Mouse (Mus musculus): ENCODE measurements around the gene Gm45716. TPM values are rescaled to one million over a fixed set of nuclear protein-coding genes. Genes with fewer than 3 reads are reported as not detected.

Gm45716 gene
- polyA plus RNA-seq, 1 experiment from 2014 or later = 15.4 TPM

- Histone ChIP-seq H3K4me3 (no peak overlapping the region), H3K9me3 (replicated peaks) (no peaks in the 10 kb centered on the region), H3K36me3 (peaks cover 49% of the 10 kb centered on the region), H3K4me1 (peaks cover 5% of the 10 kb centered on the region; the same call in 1 of the 2 replicates), H3K27ac (replicated peaks) (no peak overlapping the region), H3K27me3 (ENCODE audit: low read depth, poor library complexity, severe bottlenecking) (no peaks in the 10 kb centered on the region)
- DNase-seq (ENCODE audit: low spot score) = no peak
- WGBS = 88% methylated on average over 10 of the region's 10 CpGs
Observed at GRCm38 (mm10) chr11:90258321-90258927, 70.9 kb downstream of the Gm45716 start.

- Histone ChIP-seq H3K9me3 (replicated peaks) (no peaks in the 10 kb centered on the region), H3K36me3 (peaks cover 56% of the 10 kb centered on the region), H3K27me3 (ENCODE audit: low read depth, poor library complexity, severe bottlenecking) (no peaks in the 10 kb centered on the region), H3K4me3 (no peak overlapping the region), H3K27ac (replicated peaks) (no peak overlapping the region), H3K4me1 (peaks cover 5% of the 10 kb centered on the region; the same call in 1 of the 2 replicates)
- 69% methylated on average over 4 of the region's 4 CpGs for WGBS
- no peak for DNase-seq (ENCODE audit: low spot score)
Observed at GRCm38 (mm10) chr11:90259071-90259470, 71.6 kb downstream of the Gm45716 start.

GRCm38 (mm10) chr11:90259826-90260225 is 72.3 kb downstream of the Gm45716 start:
- H3K9me3 ChIP-seq (replicated peaks) = no peaks in the 10 kb centered on the region
- no peak overlapping the region for H3K27ac ChIP-seq (replicated peaks)
- no peak overlapping the region for H3K4me3 ChIP-seq
- 88% methylated on average over 9 of the region's 9 CpGs for WGBS
- peaks cover 63% of the 10 kb centered on the region for H3K36me3 ChIP-seq
- DNase-seq (ENCODE audit: low spot score) = no peak
- H3K27me3 ChIP-seq (ENCODE audit: low read depth, poor library complexity, severe bottlenecking) = no peaks in the 10 kb centered on the region
- H3K4me1 ChIP-seq = peaks cover 5% of the 10 kb centered on the region; the same call in 1 of the 2 replicates

- Histone ChIP-seq H3K9me3 (replicated peaks) (no peaks in the 10 kb centered on the region), H3K27me3 (ENCODE audit: low read depth, poor library complexity, severe bottlenecking) (no peaks in the 10 kb centered on the region), H3K4me3 (no peak overlapping the region), H3K36me3 (peaks cover 65% of the 10 kb centered on the region), H3K4me1 (peaks cover 5% of the 10 kb centered on the region), H3K27ac (replicated peaks) (no peak overlapping the region)
- WGBS = 86% methylated on average over 11 of the region's 11 CpGs
- DNase-seq (ENCODE audit: low spot score) = no peak
Observed at GRCm38 (mm10) chr11:90264180-90264579, 76.7 kb downstream of the Gm45716 start.

DNA sequence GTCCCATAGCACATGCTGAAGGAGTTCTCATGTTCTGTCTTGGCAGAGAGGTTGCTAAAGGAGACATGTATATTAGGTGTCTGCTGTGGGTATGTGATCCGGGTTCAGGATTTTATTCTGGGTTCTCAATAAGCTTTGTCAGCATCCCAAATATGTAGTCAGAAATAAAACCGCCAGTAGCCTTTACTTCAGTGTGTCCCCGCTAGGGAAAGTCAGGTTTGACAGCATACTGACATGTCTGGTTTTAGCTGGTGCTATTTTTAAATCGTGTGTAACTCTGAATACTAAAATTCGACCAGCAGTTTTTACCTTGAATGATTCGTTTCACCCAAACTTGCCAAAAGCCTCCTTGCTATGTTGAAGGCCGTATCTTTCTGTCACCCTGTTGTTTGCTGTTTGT is 78.1 kb downstream of the Gm45716 start:
- 89% methylated on average over 7 of the region's 7 CpGs for WGBS
- no peaks in the 10 kb centered on the region for H3K27me3 ChIP-seq (ENCODE audit: low read depth, poor library complexity, severe bottlenecking)
- H3K27ac ChIP-seq (replicated peaks) = no peak overlapping the region
- peaks cover 59% of the 10 kb centered on the region for H3K36me3 ChIP-seq
- peaks cover 12% of the 10 kb centered on the region for H3K4me1 ChIP-seq
- no peak for DNase-seq (ENCODE audit: low spot score)
- H3K4me3 ChIP-seq = no peak overlapping the region
- no peaks in the 10 kb centered on the region for H3K9me3 ChIP-seq (replicated peaks)

GRCm38 (mm10) chr11:90268934-90269333 is 81.5 kb downstream of the Gm45716 start:
- H3K27ac ChIP-seq (replicated peaks) = no peak overlapping the region
- H3K27me3 ChIP-seq (ENCODE audit: low read depth, poor library complexity, severe bottlenecking) = no peaks in the 10 kb centered on the region
- WGBS = 89% methylated on average over 5 of the region's 5 CpGs
- DNase-seq (ENCODE audit: low spot score) = no peak
- peaks cover 12% of the 10 kb centered on the region for H3K4me1 ChIP-seq
- H3K4me3 ChIP-seq = no peak overlapping the region
- H3K9me3 ChIP-seq (replicated peaks) = no peaks in the 10 kb centered on the region
- peaks cover 48% of the 10 kb centered on the region for H3K36me3 ChIP-seq

DNA sequence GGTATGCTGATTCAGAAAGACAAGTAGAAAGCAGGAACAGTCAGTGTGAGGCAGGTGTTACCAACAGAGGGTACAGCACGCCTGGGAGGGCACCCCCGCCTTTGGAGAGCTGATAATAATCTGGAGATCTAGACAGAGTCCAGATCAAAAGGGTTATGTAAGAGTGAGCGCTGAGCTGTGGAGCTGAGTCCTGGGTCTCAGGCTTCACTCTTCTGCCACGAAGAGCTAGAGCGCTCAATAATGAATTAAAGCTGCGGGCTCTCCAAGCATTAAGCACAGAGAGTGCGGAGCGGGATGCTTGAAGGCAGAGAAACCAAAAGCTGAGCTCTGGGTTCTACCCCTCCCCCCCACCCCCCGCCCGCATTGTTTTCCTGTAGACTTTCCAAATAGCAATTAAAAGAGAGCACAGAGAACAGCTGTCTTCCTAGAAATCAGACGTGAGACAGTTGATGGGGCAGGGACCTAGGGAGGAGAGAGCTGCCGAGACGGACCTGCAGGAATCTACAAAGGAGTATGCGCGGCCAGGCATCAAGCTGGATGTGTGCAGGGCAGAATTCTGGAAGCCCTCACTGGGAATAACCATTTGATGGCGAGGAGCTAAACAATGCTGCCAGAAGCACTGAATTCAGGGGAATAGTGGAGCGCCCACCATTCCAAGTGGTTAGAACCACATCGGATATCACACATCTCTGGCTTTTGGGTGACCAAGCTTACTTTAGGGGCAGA is 82.1 kb downstream of the Gm45716 start:
- H3K36me3 ChIP-seq = peaks cover 48% of the 10 kb centered on the region
- no peak for DNase-seq (ENCODE audit: low spot score)
- H3K4me3 ChIP-seq = no peak overlapping the region
- peaks cover 17% of the 10 kb centered on the region for H3K4me1 ChIP-seq
- H3K27ac ChIP-seq (replicated peaks) = no peak overlapping the region
- no peaks in the 10 kb centered on the region for H3K27me3 ChIP-seq (ENCODE audit: low read depth, poor library complexity, severe bottlenecking)
- 40% methylated on average over 18 of the region's 18 CpGs for WGBS
- no peaks in the 10 kb centered on the region for H3K9me3 ChIP-seq (replicated peaks)

- Histone ChIP-seq H3K27me3 (ENCODE audit: low read depth, poor library complexity, severe bottlenecking) (no peaks in the 10 kb centered on the region), H3K36me3 (peaks cover 46% of the 10 kb centered on the region), H3K4me3 (no peak overlapping the region), H3K9me3 (replicated peaks) (no peaks in the 10 kb centered on the region), H3K4me1 (peaks cover 17% of the 10 kb centered on the region), H3K27ac (replicated peaks) (no peak overlapping the region)
- no peak for DNase-seq (ENCODE audit: low spot score)
- 88% methylated on average over 11 of the region's 11 CpGs for WGBS
Observed at GRCm38 (mm10) chr11:90270132-90270877, 82.8 kb downstream of the Gm45716 start.

GRCm38 (mm10) chr11:90274187-90274586 is 86.7 kb downstream of the Gm45716 start:
- 50% methylated on average over 1 of the region's 1 CpGs for WGBS
- Histone ChIP-seq H3K4me1 (peaks cover 13% of the 10 kb centered on the region), H3K27ac (replicated peaks) (no peak overlapping the region), H3K27me3 (ENCODE audit: low read depth, poor library complexity, severe bottlenecking) (no peaks in the 10 kb centered on the region), H3K4me3 (no peak overlapping the region), H3K9me3 (replicated peaks) (no peaks in the 10 kb centered on the region), H3K36me3 (peaks cover 50% of the 10 kb centered on the region)
- DNase-seq (ENCODE audit: low spot score) = no peak

DNA sequence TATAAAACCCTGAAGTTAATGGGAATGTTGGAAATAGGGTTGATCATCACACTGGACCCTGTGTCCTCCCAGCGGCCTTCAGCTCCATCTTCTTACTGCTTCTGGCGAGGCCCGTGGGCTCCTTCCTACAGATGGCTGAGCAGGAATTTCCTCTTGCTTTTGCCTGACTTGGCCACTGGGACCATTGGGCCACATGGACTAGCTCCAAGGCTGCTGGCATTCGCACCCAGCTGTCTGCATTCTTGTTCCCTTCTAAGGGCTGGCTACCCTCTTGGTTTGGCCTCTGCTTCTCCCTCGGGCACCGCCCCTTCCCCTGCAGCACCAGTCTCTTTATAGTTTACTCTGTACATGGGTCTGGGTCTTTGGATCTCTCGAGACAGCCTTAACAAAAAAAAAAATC is 88.2 kb downstream of the Gm45716 start:
- WGBS = 87% methylated on average over 7 of the region's 7 CpGs
- Histone ChIP-seq H3K27me3 (ENCODE audit: low read depth, poor library complexity, severe bottlenecking) (no peaks in the 10 kb centered on the region), H3K9me3 (replicated peaks) (no peaks in the 10 kb centered on the region), H3K4me3 (no peak overlapping the region), H3K4me1 (peaks cover 6% of the 10 kb centered on the region), H3K27ac (replicated peaks) (no peak overlapping the region), H3K36me3 (peaks cover 46% of the 10 kb centered on the region)
- DNase-seq (ENCODE audit: low spot score) = no peak

- H3K4me3 ChIP-seq = no peak overlapping the region
- no peak for DNase-seq (ENCODE audit: low spot score)
- H3K27me3 ChIP-seq (ENCODE audit: low read depth, poor library complexity, severe bottlenecking) = no peaks in the 10 kb centered on the region
- H3K9me3 ChIP-seq (replicated peaks) = no peaks in the 10 kb centered on the region
- peaks cover 6% of the 10 kb centered on the region for H3K4me1 ChIP-seq
- H3K36me3 ChIP-seq = peaks cover 43% of the 10 kb centered on the region
- H3K27ac ChIP-seq (replicated peaks) = no peak overlapping the region
- 93% methylated on average over 8 of the region's 8 CpGs for WGBS
Observed at GRCm38 (mm10) chr11:90276150-90276549, 88.7 kb downstream of the Gm45716 start.

- WGBS = 94% methylated on average over 12 of the region's 12 CpGs
- Histone ChIP-seq H3K4me1 (peaks cover 6% of the 10 kb centered on the region), H3K9me3 (replicated peaks) (no peaks in the 10 kb centered on the region), H3K4me3 (no peak overlapping the region), H3K27ac (replicated peaks) (no peak overlapping the region), H3K27me3 (ENCODE audit: low read depth, poor library complexity, severe bottlenecking) (no peaks in the 10 kb centered on the region), H3K36me3 (peaks cover 38% of the 10 kb centered on the region)
- no peak for DNase-seq (ENCODE audit: low spot score)
Observed at GRCm38 (mm10) chr11:90276561-90276960, 89.1 kb downstream of the Gm45716 start.

- no peak for DNase-seq (ENCODE audit: low spot score)
- H3K4me1 ChIP-seq = no peaks in the 10 kb centered on the region
- peaks cover 16% of the 10 kb centered on the region for H3K36me3 ChIP-seq
- H3K4me3 ChIP-seq = no peak overlapping the region
- no peaks in the 10 kb centered on the region for H3K9me3 ChIP-seq (replicated peaks)
- WGBS = 92% methylated on average over 5 of the region's 5 CpGs
- H3K27ac ChIP-seq (replicated peaks) = no peak overlapping the region
- no peaks in the 10 kb centered on the region for H3K27me3 ChIP-seq (ENCODE audit: low read depth, poor library complexity, severe bottlenecking)
Observed at GRCm38 (mm10) chr11:90280069-90280468, 92.6 kb downstream of the Gm45716 start.
